12 mouse cellular contexts compared by ENCODE assay signal in the genomic region with DNA sequence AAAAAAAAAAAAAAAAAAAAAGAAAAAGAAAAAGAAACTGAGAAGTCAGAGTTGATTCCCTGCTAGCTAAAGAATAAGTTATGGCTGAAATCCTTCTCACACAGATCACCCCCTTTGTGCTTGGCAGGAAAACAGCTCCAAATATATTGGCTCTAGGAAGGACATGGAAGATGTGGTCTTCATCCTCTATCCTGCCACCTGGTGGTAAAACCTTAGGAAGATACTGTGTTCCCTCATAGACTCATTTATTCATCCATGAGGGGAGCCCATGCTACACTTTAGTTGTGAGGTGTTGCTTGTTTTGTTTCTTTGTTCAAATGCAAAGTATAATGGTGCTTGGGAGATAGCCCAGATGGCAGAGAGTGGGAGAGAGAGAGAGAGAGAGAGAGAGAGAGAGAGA.
DNase-seq lines count a peak whose midpoint lies in the region; ATAC-seq and TF ChIP-seq lines count a peak whose summit lies in the region.
"Had no signal": no experiment of that assay in that cellular context is flagged by ENCODE, and none has a peak within 500 bp of the region (broad histone marks: within the 10 kb centered on the region; RNA-seq: fewer than 3 reads in every experiment).

No protein-coding gene starts in this region.

- no peak overlapping the region for H3K9ac ChIP-seq in embryonic facial prominence, embryonic 11.5 days (replicated peaks; ENCODE audit: low read length)
- H3K9ac ChIP-seq: heart, embryonic 13.5 days; hindbrain, embryonic 15.5 days had no signal

- H3K27ac ChIP-seq in embryonic facial prominence, embryonic 11.5 days (replicated peaks; ENCODE audit: low read depth, low read length), result no peak overlapping the region
- H3K27ac ChIP-seq in embryonic facial prominence, embryonic 10.5 days (replicated peaks), result no peak overlapping the region
- H3K27ac ChIP-seq: heart, embryonic 13.5 days; hindbrain, embryonic 15.5 days had no signal

- POLR2A ChIA-PET in Patski (lab: Charles Lee), result no interaction called here

- H3K27me3 ChIP-seq in embryonic facial prominence, embryonic 11.5 days (ENCODE audit: control insufficient read depth, insufficient read depth, low read length), result no peaks in the 10 kb centered on the region
- no peaks in the 10 kb centered on the region for H3K27me3 ChIP-seq in embryonic facial prominence, embryonic 10.5 days (replicated peaks; ENCODE audit: low read depth, poor library complexity, severe bottlenecking)
- no peaks in the 10 kb centered on the region for H3K27me3 ChIP-seq in Patski
- H3K27me3 ChIP-seq: heart, embryonic 13.5 days; hindbrain, embryonic 15.5 days had no signal

- H3K4me1 ChIP-seq in embryonic facial prominence, embryonic 11.5 days (ENCODE audit: control insufficient read depth, insufficient read depth, low read length), result no peaks in the 10 kb centered on the region
- H3K4me1 ChIP-seq in embryonic facial prominence, embryonic 10.5 days, result no peaks in the 10 kb centered on the region
- H3K4me1 ChIP-seq: heart, embryonic 13.5 days; hindbrain, embryonic 15.5 days had no signal

- peak; percentile 9 for DNase-seq in embryonic facial prominence, embryonic 11.5 days (ENCODE audit: low spot score)
- DNase-seq in embryonic facial prominence, embryonic 10.5 days (ENCODE audit: low spot score), result no peak
- DNase-seq in kidney, postnatal 36 days, result peak; percentile 12
- no peak for DNase-seq in kidney, adult 11 months
- DNase-seq in 3T3-L1 (ENCODE audit: low read depth, low spot score) (peak; percentile 5), Patski (ENCODE audit: low read depth, low spot score) (no peak)
- no peak for DNase-seq in T-cell, adult 2 months (ENCODE audit: low spot score)
- DNase-seq in ovary, postnatal 10 days (ENCODE audit: low spot score), result no peak
- DNase-seq: midbrain, embryonic 14.5 days had no signal

- in situ Hi-C loops in Patski (cut with MboI; ENCODE audit: low pct_unique_long_range_greater_than_20kb), result loop anchor here (5.0 kb wide), 1 partner anchor 139 kb away; no protein-coding TSS in a partner anchor

- TF ChIP-seq CTCF in Patski (IDR thresholded peaks at IDR 0.05), result peak; percentile 47

- H3K4me3 ChIP-seq in embryonic facial prominence, embryonic 11.5 days (ENCODE audit: low read depth, low read length), result no peak overlapping the region
- H3K4me3 ChIP-seq in embryonic facial prominence, embryonic 10.5 days, result no peak overlapping the region
- H3K4me3 ChIP-seq: heart, embryonic 13.5 days; hindbrain, embryonic 15.5 days had no signal

- H3K4me2 ChIP-seq in embryonic facial prominence, embryonic 11.5 days (ENCODE audit: low read depth, low read length), result no peak overlapping the region
- H3K4me2 ChIP-seq: heart, embryonic 13.5 days; hindbrain, embryonic 15.5 days had no signal

- CTCF ChIA-PET in Patski (lab: Charles Lee), result interaction anchor here (0.8 to 1.1 kb wide), 2 partner anchors 10 to 22 kb away, joined by 3 read pairs; no protein-coding TSS in a partner anchor

- ATAC-seq in embryonic facial prominence, embryonic 11.5 days (replicated peaks; ENCODE audit: insufficient number of reproducible peaks, low FRiP score, low TSS enrichment, low read depth), result no peak
- ATAC-seq in Patski, result no peak
- ATAC-seq: CD4-positive, CD25-positive, alpha-beta regulatory T cell, adult 4 months had no signal

- no peaks in the 10 kb centered on the region for H3K36me3 ChIP-seq in embryonic facial prominence, embryonic 11.5 days (replicated peaks; ENCODE audit: control insufficient read depth, insufficient read depth, low read depth, low read length)
- H3K36me3 ChIP-seq in embryonic facial prominence, embryonic 10.5 days (replicated peaks), result no peaks in the 10 kb centered on the region
- H3K36me3 ChIP-seq: heart, embryonic 13.5 days; hindbrain, embryonic 15.5 days had no signal

- H3K9me3 ChIP-seq in embryonic facial prominence, embryonic 11.5 days (replicated peaks; ENCODE audit: control insufficient read depth, low read length), result no peaks in the 10 kb centered on the region
- no peaks in the 10 kb centered on the region for H3K9me3 ChIP-seq in embryonic facial prominence, embryonic 10.5 days
- H3K9me3 ChIP-seq: heart, embryonic 13.5 days; hindbrain, embryonic 15.5 days had no signal

Comparison
In these comparisons a context has a peak if more than half of its experiments do, and no peak if none do; other contexts are left out.
1. DNase-seq: peak in embryonic facial prominence, embryonic 11.5 days (single experiment), kidney, postnatal 36 days (2 of 2) and 3T3-L1 (single experiment); none in embryonic facial prominence, embryonic 10.5 days (single experiment), kidney, adult 11 months (single experiment), Patski (single experiment), T-cell, adult 2 months (single experiment) and ovary, postnatal 10 days (single experiment).